Mouse (Mus musculus): ENCODE results near the gene Phgdh. TPM values are rescaled to one million over a fixed set of nuclear protein-coding genes. Genes with fewer than 3 reads are reported as not detected.

Phgdh gene
- total RNA-seq, 2 experiments from 2014 or later, result 1.1 to 1.9 TPM

- H3K27ac ChIP-seq, result no peak overlapping the region
- intact Hi-C loops (cut with DNase I), result no loop called here
- no peak for DNase-seq
- TF ChIP-seq CTCF (IDR thresholded peaks at IDR 0.05), result no peak
- no peak overlapping the region for H3K4me3 ChIP-seq
Measured at GRCm38 (mm10) chr3:98273623-98274398, 66.0 kb downstream of the Phgdh start.

- Histone ChIP-seq H3K4me3 (no peak overlapping the region), H3K27ac (no peak overlapping the region)
- intact Hi-C loops (cut with DNase I), result no loop called here
- TF ChIP-seq CTCF (IDR thresholded peaks at IDR 0.05), result no peak
- no peak for DNase-seq
Measured at GRCm38 (mm10) chr3:98267249-98267651, 72.5 kb downstream of the Phgdh start.

Other genes starting within 250 kb of the Phgdh start
- not detected for gene Adam30, start 179.4 kb downstream of the Phgdh start, total RNA-seq (2021)
- not detected for gene Reg4, start 117.8 kb downstream of the Phgdh start, total RNA-seq (2021)
- gene Hmgcs2, start 59.6 kb downstream of the Phgdh start, total RNA-seq (2021), result under 1 TPM; 0.56 to 0.71 TPM
- gene Zfp697, start 42.5 kb upstream of the Phgdh start, total RNA-seq (2021), result 1 to 10 TPM; 1.1 to 1.6 TPM
- gene Gm4450, start 117.1 kb upstream of the Phgdh start, total RNA-seq (2021), result not detected
- not detected for gene Hsd3b4, start 170.5 kb upstream of the Phgdh start, total RNA-seq (2021)
- not detected for gene Gm10681, start 248.8 kb upstream of the Phgdh start, total RNA-seq (2021)